Mouse (Mus musculus): ENCODE measurements at regions not wholly inside any gene's neighbourhood (a gene's known extent, or its start where the extent isn't known, plus 50 kb on each side); places are given as distances from the start of the nearest gene placed in this dataset.

- 79% methylated on average over 3 of the region's 3 CpGs for WGBS
Observed at GRCm38 (mm10) chr13:32530926-32531512, 192.5 kb upstream of the Gmds start.

GRCm38 (mm10) chr13:32518611-32519344 lies 180.2 kb upstream of the Gmds start:
- H3K9me3 ChIP-seq = no peaks in the 10 kb centered on the region
- no peak overlapping the region for H3K27ac ChIP-seq (replicated peaks)
- H3K9ac ChIP-seq = no peak overlapping the region
- 71% methylated on average over 16 of the region's 16 CpGs for WGBS
- H3K27me3 ChIP-seq = no peaks in the 10 kb centered on the region
- H3K4me2 ChIP-seq = no peak overlapping the region
- no peak for ATAC-seq (ENCODE audit: low FRiP score, low read depth)
- H3K4me3 ChIP-seq = no peak overlapping the region
- H3K36me3 ChIP-seq = no peaks in the 10 kb centered on the region
- no peaks in the 10 kb centered on the region for H3K4me1 ChIP-seq (replicated peaks)

More at GRCm38 (mm10) chr13:32530926-32531512, 192.5 kb upstream of the Gmds start:
- no peak overlapping the region for H3K9ac ChIP-seq
- H3K9me3 ChIP-seq = no peaks in the 10 kb centered on the region
- no peak overlapping the region for H3K4me3 ChIP-seq
- H3K4me1 ChIP-seq (replicated peaks) = no peaks in the 10 kb centered on the region
- ATAC-seq (ENCODE audit: low FRiP score, low read depth) = no peak
- H3K4me2 ChIP-seq = no peak overlapping the region
- H3K27me3 ChIP-seq = no peaks in the 10 kb centered on the region
- no peak overlapping the region for H3K27ac ChIP-seq (replicated peaks)
- no peaks in the 10 kb centered on the region for H3K36me3 ChIP-seq

DNA sequence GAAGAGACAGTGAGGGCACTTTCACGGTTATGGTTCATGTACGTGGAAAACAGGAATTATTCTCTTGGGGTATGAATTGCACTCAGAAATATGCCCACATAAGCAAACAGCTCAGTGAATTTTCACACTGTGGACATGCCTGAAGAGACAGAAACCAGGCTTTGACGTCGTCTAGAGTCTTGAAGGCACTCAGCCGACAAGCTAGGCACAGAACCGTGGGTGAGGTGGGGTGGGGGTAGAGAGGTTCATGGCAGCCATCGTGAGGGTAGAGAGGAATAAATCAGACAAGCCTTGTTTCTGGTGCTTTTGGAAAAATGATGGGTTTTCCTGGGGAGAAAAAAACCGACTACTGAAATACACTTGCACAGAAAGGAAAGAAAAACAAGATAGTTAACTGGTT lies 179.0 kb upstream of the Gmds start:
- ATAC-seq (ENCODE audit: low FRiP score, low read depth) = no peak
- 68% methylated on average over 8 of the region's 8 CpGs for WGBS
- H3K4me3 ChIP-seq = no peak overlapping the region
- no peaks in the 10 kb centered on the region for H3K4me1 ChIP-seq (replicated peaks)
- no peak overlapping the region for H3K27ac ChIP-seq (replicated peaks)
- H3K27me3 ChIP-seq = no peaks in the 10 kb centered on the region
- H3K36me3 ChIP-seq = no peaks in the 10 kb centered on the region
- H3K9ac ChIP-seq = no peak overlapping the region
- H3K9me3 ChIP-seq = no peaks in the 10 kb centered on the region
- no peak overlapping the region for H3K4me2 ChIP-seq

DNA sequence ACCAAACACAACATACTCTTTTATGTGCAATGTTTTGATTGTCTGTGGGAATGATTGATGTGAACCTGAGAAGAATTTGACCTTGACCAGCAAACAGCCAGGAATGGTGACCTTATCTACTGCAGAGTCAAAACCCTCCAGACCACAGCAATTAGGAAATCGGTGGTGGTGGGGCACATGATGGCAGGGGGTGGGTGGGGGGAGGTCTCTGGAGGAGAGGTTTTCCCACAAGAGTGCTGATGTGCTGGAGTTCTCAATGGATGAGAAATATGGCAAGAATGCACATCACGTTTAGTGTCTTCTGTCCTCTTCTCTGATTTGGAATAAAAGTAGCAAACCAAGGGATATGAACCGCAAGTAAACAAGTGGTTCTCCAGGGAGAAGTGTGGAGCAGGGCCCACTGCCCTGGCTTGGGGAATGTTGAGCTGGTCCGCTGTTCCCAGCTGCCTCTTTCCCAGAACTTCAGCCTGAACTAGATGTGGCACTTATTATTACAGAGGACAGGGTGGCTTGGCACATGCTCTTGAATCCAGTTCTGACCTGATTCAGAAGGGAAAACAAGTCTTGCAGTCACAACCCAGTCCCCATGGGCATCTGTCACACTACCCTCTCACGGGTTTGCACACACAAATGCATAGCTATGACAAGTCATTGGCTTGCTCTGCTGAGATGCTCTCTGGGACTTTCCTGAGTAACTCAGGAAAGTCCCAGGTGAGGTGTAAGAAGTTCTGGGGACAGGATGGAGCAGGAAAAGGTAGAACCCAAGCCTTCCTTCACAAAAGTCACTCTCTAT lies 170.9 kb upstream of the Gmds start:
- Histone ChIP-seq H3K36me3 (no peaks in the 10 kb centered on the region), H3K27ac (replicated peaks) (no peak overlapping the region), H3K9me3 (no peaks in the 10 kb centered on the region), H3K4me3 (no peak overlapping the region), H3K9ac (no peak overlapping the region), H3K27me3 (no peaks in the 10 kb centered on the region), H3K4me1 (replicated peaks) (no peaks in the 10 kb centered on the region), H3K4me2 (no peak overlapping the region)
- ATAC-seq (ENCODE audit: low FRiP score, low read depth) = no peak
- 71% methylated on average over 5 of the region's 5 CpGs for WGBS

GRCm38 (mm10) chr13:32508447-32508846 lies 169.9 kb upstream of the Gmds start:
- no peak overlapping the region for H3K9ac ChIP-seq
- H3K27me3 ChIP-seq = no peaks in the 10 kb centered on the region
- H3K4me1 ChIP-seq (replicated peaks) = no peaks in the 10 kb centered on the region
- H3K36me3 ChIP-seq = no peaks in the 10 kb centered on the region
- ATAC-seq (ENCODE audit: low FRiP score, low read depth) = no peak
- 92% methylated on average over 3 of the region's 3 CpGs for WGBS
- H3K9me3 ChIP-seq = no peaks in the 10 kb centered on the region
- no peak overlapping the region for H3K4me2 ChIP-seq
- H3K27ac ChIP-seq (replicated peaks) = no peak overlapping the region
- H3K4me3 ChIP-seq = no peak overlapping the region

- Histone ChIP-seq H3K4me1 (replicated peaks) (no peaks in the 10 kb centered on the region), H3K4me2 (no peak overlapping the region), H3K27ac (replicated peaks) (no peak overlapping the region), H3K27me3 (no peaks in the 10 kb centered on the region), H3K36me3 (no peaks in the 10 kb centered on the region), H3K9ac (no peak overlapping the region), H3K4me3 (no peak overlapping the region), H3K9me3 (no peaks in the 10 kb centered on the region)
- ATAC-seq (ENCODE audit: low FRiP score, low read depth) = no peak
- 92% methylated on average over 2 of the region's 2 CpGs for WGBS
Observed at GRCm38 (mm10) chr13:32507825-32508224, 169.3 kb upstream of the Gmds start.

- Histone ChIP-seq H3K36me3 (no peaks in the 10 kb centered on the region), H3K9ac (no peak overlapping the region)
Observed at GRCm38 (mm10) chr13:32498205-32498790, 159.8 kb upstream of the Gmds start.

GRCm38 (mm10) chr13:32496263-32496662 lies 157.7 kb upstream of the Gmds start:
- H3K4me2 ChIP-seq = no peak overlapping the region
- no peaks in the 10 kb centered on the region for H3K4me1 ChIP-seq (replicated peaks)
- H3K9me3 ChIP-seq = no peaks in the 10 kb centered on the region
- no peaks in the 10 kb centered on the region for H3K27me3 ChIP-seq
- no peak overlapping the region for H3K27ac ChIP-seq (replicated peaks)
- no peaks in the 10 kb centered on the region for H3K36me3 ChIP-seq
- 81% methylated on average over 2 of the region's 2 CpGs for WGBS
- no peak overlapping the region for H3K9ac ChIP-seq
- no peak for ATAC-seq (ENCODE audit: low FRiP score, low read depth)
- H3K4me3 ChIP-seq = no peak overlapping the region

More at GRCm38 (mm10) chr13:32498205-32498790, 159.8 kb upstream of the Gmds start:
- Histone ChIP-seq H3K27ac (replicated peaks) (no peak overlapping the region), H3K4me2 (no peak overlapping the region), H3K27me3 (no peaks in the 10 kb centered on the region), H3K9me3 (no peaks in the 10 kb centered on the region), H3K4me1 (replicated peaks) (no peaks in the 10 kb centered on the region), H3K4me3 (no peak overlapping the region)
- WGBS = 76% methylated on average over 8 of the region's 8 CpGs
- ATAC-seq (ENCODE audit: low FRiP score, low read depth) = no peak

DNA sequence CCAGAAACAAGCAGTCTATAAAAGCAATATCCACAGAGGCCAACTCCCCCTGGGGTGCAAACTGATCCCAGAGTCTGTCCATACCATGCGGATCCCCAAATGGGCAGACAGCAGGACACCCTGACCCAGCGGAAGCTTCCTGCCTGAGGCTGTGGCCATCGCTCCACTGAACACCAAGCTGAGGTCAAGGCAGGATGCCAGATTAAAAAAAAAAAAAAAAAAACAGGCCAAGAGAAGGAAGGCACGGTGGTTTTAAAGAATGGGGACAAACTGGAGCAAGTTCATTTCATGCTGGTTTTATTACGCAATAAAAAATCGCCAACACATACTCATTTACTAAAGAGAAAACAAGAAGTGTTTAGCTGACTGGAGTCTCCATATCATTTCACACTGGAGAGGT lies 156.5 kb upstream of the Gmds start:
- Histone ChIP-seq H3K4me3 (no peak overlapping the region), H3K4me2 (no peak overlapping the region), H3K4me1 (replicated peaks) (no peaks in the 10 kb centered on the region), H3K27ac (replicated peaks) (no peak overlapping the region), H3K9me3 (no peaks in the 10 kb centered on the region), H3K27me3 (no peaks in the 10 kb centered on the region), H3K36me3 (no peaks in the 10 kb centered on the region), H3K9ac (no peak overlapping the region)
- WGBS = 69% methylated on average over 6 of the region's 6 CpGs
- ATAC-seq (ENCODE audit: low FRiP score, low read depth) = no peak

- Histone ChIP-seq H3K4me2 (no peak overlapping the region), H3K27me3 (no peaks in the 10 kb centered on the region), H3K9me3 (no peaks in the 10 kb centered on the region), H3K9ac (no peak overlapping the region), H3K27ac (replicated peaks) (no peak overlapping the region), H3K4me1 (replicated peaks) (no peaks in the 10 kb centered on the region), H3K36me3 (no peaks in the 10 kb centered on the region), H3K4me3 (no peak overlapping the region)
- WGBS = 75% methylated on average over 7 of the region's 7 CpGs
- ATAC-seq (ENCODE audit: low FRiP score, low read depth) = no peak
Observed at GRCm38 (mm10) chr13:32493806-32494205, 155.3 kb upstream of the Gmds start.

GRCm38 (mm10) chr13:32493309-32493708 lies 154.8 kb upstream of the Gmds start:
- Histone ChIP-seq H3K36me3 (no peaks in the 10 kb centered on the region), H3K9me3 (no peaks in the 10 kb centered on the region), H3K4me3 (no peak overlapping the region), H3K27me3 (no peaks in the 10 kb centered on the region), H3K9ac (no peak overlapping the region), H3K4me1 (replicated peaks) (no peaks in the 10 kb centered on the region), H3K27ac (replicated peaks) (no peak overlapping the region), H3K4me2 (no peak overlapping the region)
- ATAC-seq (ENCODE audit: low FRiP score, low read depth) = no peak
- WGBS = 31% methylated on average over 7 of the region's 7 CpGs

DNA sequence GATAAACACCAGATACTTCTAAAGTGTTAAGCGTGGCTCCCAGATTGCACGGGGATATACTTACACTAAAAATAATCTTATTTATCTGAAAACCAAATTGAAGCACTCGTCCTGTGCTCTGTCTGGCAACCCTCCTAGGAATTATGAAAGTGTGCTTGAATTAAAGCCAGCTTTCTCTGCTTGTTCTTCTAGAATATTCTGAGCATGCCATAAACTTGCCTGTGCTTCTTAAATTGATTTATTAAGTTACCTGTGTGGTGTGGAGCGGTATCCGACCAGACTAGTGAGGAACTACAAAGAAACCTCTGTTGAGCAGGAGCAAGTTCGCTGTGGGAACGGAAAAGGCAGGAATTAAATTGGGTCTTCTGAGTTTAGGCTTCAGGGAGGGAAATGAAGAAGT lies 154.0 kb upstream of the Gmds start:
- WGBS = 84% methylated on average over 7 of the region's 7 CpGs
- Histone ChIP-seq H3K27me3 (no peaks in the 10 kb centered on the region), H3K9ac (no peak overlapping the region), H3K4me1 (replicated peaks) (no peaks in the 10 kb centered on the region), H3K36me3 (no peaks in the 10 kb centered on the region), H3K4me3 (no peak overlapping the region), H3K9me3 (no peaks in the 10 kb centered on the region), H3K4me2 (no peak overlapping the region), H3K27ac (replicated peaks) (no peak overlapping the region)
- no peak for ATAC-seq (ENCODE audit: low FRiP score, low read depth)

Data from hindbrain, embryonic 15.5 days (tissue).